Mouse (Mus musculus): ENCODE results near the gene Mapkbp1. TPM values are rescaled to one million over a fixed set of nuclear protein-coding genes. Genes with fewer than 3 reads are reported as not detected.

The Mapkbp1 gene
- polyA plus RNA-seq, 1 experiment from 2014 or later = 7.9 TPM

- H3K4me3 ChIP-seq (ENCODE audit: low read depth, low read length) = no peak overlapping the region
- no peaks in the 10 kb centered on the region for H3K9me3 ChIP-seq (ENCODE audit: control insufficient read depth, low read length)
- no peaks in the 10 kb centered on the region for H3K36me3 ChIP-seq (ENCODE audit: control insufficient read depth, insufficient read depth, low read length)
- peak; percentile 31; the same call in 1 of the 2 replicates for ATAC-seq (ENCODE audit: low read depth)
- no peaks in the 10 kb centered on the region for H3K4me1 ChIP-seq (ENCODE audit: control insufficient read depth, insufficient read depth, low read length)
- no peak overlapping the region for H3K4me2 ChIP-seq (ENCODE audit: low read depth, low read length)
- peak overlapping the region; percentile 21 for H3K9ac ChIP-seq (replicated peaks; ENCODE audit: low read depth, low read length)
- 46% methylated on average over 16 of the region's 16 CpGs for WGBS
- no peak overlapping the region for H3K27ac ChIP-seq (ENCODE audit: low read depth, low read length)
- no peaks in the 10 kb centered on the region for H3K27me3 ChIP-seq (ENCODE audit: control insufficient read depth, insufficient read depth, low read length)
Observed at GRCm38 (mm10) chr2:120068555-120069465, 96.3 kb downstream of the Mapkbp1 start.

- H3K27ac ChIP-seq (ENCODE audit: low read depth, low read length) = no peak overlapping the region
- no peaks in the 10 kb centered on the region for H3K36me3 ChIP-seq (ENCODE audit: control insufficient read depth, insufficient read depth, low read length)
- H3K4me3 ChIP-seq (ENCODE audit: low read depth, low read length) = no peak overlapping the region
- 71% methylated on average over 8 of the region's 8 CpGs for WGBS
- no peaks in the 10 kb centered on the region for H3K27me3 ChIP-seq (ENCODE audit: control insufficient read depth, insufficient read depth, low read length)
- H3K4me1 ChIP-seq (ENCODE audit: control insufficient read depth, insufficient read depth, low read length) = no peaks in the 10 kb centered on the region
- no peaks in the 10 kb centered on the region for H3K9me3 ChIP-seq (ENCODE audit: control insufficient read depth, low read length)
- no peak overlapping the region for H3K4me2 ChIP-seq (ENCODE audit: low read depth, low read length)
- no peak overlapping the region for H3K9ac ChIP-seq (replicated peaks; ENCODE audit: low read depth, low read length)
- ATAC-seq (ENCODE audit: low read depth) = no peak
Observed at GRCm38 (mm10) chr2:120069466-120069990, 97.0 kb downstream of the Mapkbp1 start.

DNA sequence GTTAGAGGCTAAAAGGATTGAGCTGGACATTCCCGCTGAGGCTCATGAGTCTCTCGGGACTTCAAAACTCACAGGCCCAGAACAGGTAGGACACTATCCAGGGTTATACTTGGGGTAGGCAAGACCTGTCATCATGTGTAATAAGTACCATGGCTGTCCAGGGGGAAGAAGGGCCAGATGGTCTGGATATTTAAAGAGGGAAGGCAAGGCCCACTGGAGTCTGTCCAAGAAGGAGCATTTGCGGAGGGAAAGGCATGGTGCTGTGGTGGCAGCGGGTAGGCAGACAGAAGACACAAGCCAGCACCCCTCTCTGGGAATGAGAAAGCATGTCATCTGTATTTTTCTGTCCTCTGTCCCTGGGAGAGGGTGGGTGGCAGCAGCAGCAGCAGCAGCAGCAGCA is 101.6 kb downstream of the Mapkbp1 start:
- 100% methylated on average over 4 of the region's 4 CpGs for WGBS
- H3K9ac ChIP-seq (replicated peaks; ENCODE audit: low read depth, low read length) = no peak overlapping the region
- H3K4me1 ChIP-seq (ENCODE audit: control insufficient read depth, insufficient read depth, low read length) = no peaks in the 10 kb centered on the region
- ATAC-seq (ENCODE audit: low read depth) = no peak
- H3K27ac ChIP-seq (ENCODE audit: low read depth, low read length) = no peak overlapping the region
- no peak overlapping the region for H3K4me3 ChIP-seq (ENCODE audit: low read depth, low read length)
- no peak overlapping the region for H3K4me2 ChIP-seq (ENCODE audit: low read depth, low read length)
- H3K36me3 ChIP-seq (ENCODE audit: control insufficient read depth, insufficient read depth, low read length) = no peaks in the 10 kb centered on the region
- H3K9me3 ChIP-seq (ENCODE audit: control insufficient read depth, low read length) = no peaks in the 10 kb centered on the region
- H3K27me3 ChIP-seq (ENCODE audit: control insufficient read depth, insufficient read depth, low read length) = peaks cover 9% of the 10 kb centered on the region; the same call in 1 of the 2 replicates

DNA sequence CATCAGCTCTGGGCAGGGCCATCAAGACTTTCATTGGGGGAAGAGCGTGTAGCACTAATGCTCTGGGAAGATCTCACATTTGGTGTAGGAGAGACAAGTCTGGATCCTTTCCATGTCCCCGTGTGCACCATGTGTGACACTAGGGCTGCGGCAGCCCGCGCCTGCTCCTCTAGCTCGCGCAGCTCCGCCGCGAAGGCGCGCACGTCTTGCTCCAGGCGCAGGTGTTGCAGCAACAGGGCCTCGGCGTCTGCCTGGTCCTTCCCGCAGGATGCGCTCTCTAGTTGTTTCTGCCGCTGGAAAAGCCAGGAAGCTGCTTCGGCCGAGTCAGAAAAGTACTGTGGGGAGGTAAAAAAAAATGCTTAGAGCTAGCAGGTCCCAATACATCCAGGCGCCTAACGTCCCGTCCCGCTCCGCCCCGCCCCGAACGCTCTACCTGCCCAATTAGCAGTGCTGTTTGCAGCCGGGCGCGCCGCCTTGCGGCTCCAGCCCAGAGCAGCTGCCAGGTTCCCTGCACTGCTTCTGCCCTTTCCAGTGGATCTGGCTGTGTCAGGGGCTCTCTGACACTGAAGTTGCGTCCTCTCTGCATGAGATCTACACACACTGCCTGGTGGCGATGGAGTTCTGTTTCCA is 103.7 kb downstream of the Mapkbp1 start:
- no peak overlapping the region for H3K27ac ChIP-seq (ENCODE audit: low read depth, low read length)
- no peaks in the 10 kb centered on the region for H3K9me3 ChIP-seq (ENCODE audit: control insufficient read depth, low read length)
- peak overlapping the region; percentile 51 for H3K4me2 ChIP-seq (ENCODE audit: low read depth, low read length)
- ATAC-seq (ENCODE audit: low read depth) = peak; percentile 76
- H3K9ac ChIP-seq (replicated peaks; ENCODE audit: low read depth, low read length) = no peak overlapping the region
- no peaks in the 10 kb centered on the region for H3K4me1 ChIP-seq (ENCODE audit: control insufficient read depth, insufficient read depth, low read length)
- 1% methylated on average over 36 of the region's 36 CpGs for WGBS
- H3K27me3 ChIP-seq (ENCODE audit: control insufficient read depth, insufficient read depth, low read length) = peaks cover 9% of the 10 kb centered on the region; the same call in 1 of the 2 replicates
- H3K36me3 ChIP-seq (ENCODE audit: control insufficient read depth, insufficient read depth, low read length) = no peaks in the 10 kb centered on the region
- H3K4me3 ChIP-seq (ENCODE audit: low read depth, low read length) = peak overlapping the region; percentile 31

Small RNAs within 50 kb of the gene (microRNA-seq; reads per million reads assigned to microRNA genes)
- gene Mir7665 = not detected

Other genes with a start within 250 kb of the Mapkbp1 start
- gene Itpka, start 230.4 kb upstream of the Mapkbp1 start, polyA plus RNA-seq (2014; fragmentation: Nextera tagmentation; extraction: Ambion mirVana) = 0.15 and 0.19 TPM in 2 replicates
- 1.8 and 2.2 TPM in 2 replicates for gene Ltk, start 212.3 kb upstream of the Mapkbp1 start, polyA plus RNA-seq (2014; fragmentation: Nextera tagmentation; extraction: Ambion mirVana)
- gene Rpap1, start 185.2 kb upstream of the Mapkbp1 start, polyA plus RNA-seq (2014; fragmentation: Nextera tagmentation; extraction: Ambion mirVana) = 15.7 and 19.5 TPM in 2 replicates
- gene Tyro3, start 175.0 kb upstream of the Mapkbp1 start, polyA plus RNA-seq (2014; fragmentation: Nextera tagmentation; extraction: Ambion mirVana) = 18.7 and 21.6 TPM in 2 replicates
- 37.5 and 44.2 TPM in 2 replicates for gene Mga, start 75.5 kb upstream of the Mapkbp1 start, polyA plus RNA-seq (2014; fragmentation: Nextera tagmentation; extraction: Ambion mirVana)
- 22.8 and 25.3 TPM in 2 replicates for gene Jmjd7, start 54.8 kb downstream of the Mapkbp1 start, polyA plus RNA-seq (2014; fragmentation: Nextera tagmentation; extraction: Ambion mirVana)
- gene Gm28042, start 54.8 kb downstream of the Mapkbp1 start, polyA plus RNA-seq (2014; fragmentation: Nextera tagmentation; extraction: Ambion mirVana) = 7.3 and 7.5 TPM in 2 replicates
- gene Pla2g4b, start 60.7 kb downstream of the Mapkbp1 start, polyA plus RNA-seq (2014; fragmentation: Nextera tagmentation; extraction: Ambion mirVana) = 3.2 and 4.3 TPM in 2 replicates
- 8.2 and 10.1 TPM in 2 replicates for gene Ehd4, start 181.9 kb downstream of the Mapkbp1 start, polyA plus RNA-seq (2014; fragmentation: Nextera tagmentation; extraction: Ambion mirVana)

All from neural tube, embryonic 14.5 days (tissue).